Mouse (Mus musculus): Measurements from ENCODE around the gene Nsun6. TPM values are rescaled to one million over a fixed set of nuclear protein-coding genes. Genes with fewer than 3 reads are reported as not detected.

Nsun6 gene
- total RNA-seq (2021): 10 to 100 TPM in 1 of 2 experiments, 1 to 10 TPM in 1; 9.3 to 10.3 TPM
- long read RNA-seq, partial matches to known transcripts: 0 of 7 reads
- long read RNA-seq, other reads (novel, unspliced or antisense): 3 of 7 reads

DNA sequence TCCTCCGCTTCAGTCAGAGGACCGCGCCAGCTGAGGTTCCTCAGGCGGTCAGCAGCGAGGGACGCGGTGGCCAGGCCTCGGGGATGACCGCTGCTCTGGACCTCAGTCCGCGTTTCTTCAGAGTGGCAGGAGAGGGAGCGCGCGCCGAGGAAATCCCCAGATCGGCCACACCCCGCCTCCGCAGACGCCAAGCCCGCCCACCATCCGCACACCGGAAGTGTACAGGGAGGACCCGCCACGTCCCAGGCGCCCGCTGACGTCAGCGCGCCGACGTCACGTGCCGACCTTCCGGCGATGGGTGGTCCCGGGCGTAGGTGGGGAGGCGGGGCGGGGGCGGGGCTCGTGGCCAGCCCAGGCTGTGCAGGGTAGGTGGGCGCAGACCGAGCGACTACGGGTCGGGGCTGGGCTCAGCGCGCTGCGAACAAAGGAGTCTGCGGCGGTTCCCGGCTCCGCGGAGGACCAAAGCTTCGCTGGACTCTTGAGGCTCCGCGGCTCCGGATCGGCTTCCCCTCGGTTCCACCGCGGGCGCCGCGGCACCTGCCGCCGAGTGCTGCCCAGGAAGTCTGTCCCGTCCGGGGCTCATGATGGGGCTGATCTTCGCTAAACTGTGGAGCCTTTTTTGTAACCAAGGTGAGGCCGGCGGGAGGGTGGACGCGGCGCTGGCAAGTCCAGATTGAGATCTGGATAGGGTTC, at the start of gene Nsun6:
Nsun6 (minus strand) TSS at position 125 of the 693 bp plus-strand sequence.
- peak; percentile 94 to 98 for DNase-seq (ENCODE audit: low spot score in 2 of 2)

DNA sequence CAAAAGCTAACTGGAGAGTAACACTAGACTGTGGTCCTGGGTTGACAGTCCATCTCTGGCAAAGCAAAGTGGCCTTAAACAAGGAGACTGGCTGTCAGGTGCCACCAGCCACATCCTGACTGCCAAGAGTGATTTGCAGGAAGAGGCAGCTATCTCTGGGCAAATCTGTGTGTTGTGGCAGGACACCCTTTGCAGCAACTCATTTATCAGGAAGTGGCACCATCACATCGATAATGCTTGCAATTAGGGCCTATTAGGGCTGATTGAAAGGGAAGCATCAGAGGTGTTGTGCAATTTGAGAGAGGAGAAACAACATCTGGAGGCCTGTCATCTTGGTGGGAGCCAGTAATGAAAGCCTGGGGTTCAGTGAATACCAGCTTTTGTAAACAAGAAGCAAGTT, 49.5 kb upstream of the Nsun6 start:
- DNase-seq (ENCODE audit: low spot score in 2 of 2): no peak

DNA sequence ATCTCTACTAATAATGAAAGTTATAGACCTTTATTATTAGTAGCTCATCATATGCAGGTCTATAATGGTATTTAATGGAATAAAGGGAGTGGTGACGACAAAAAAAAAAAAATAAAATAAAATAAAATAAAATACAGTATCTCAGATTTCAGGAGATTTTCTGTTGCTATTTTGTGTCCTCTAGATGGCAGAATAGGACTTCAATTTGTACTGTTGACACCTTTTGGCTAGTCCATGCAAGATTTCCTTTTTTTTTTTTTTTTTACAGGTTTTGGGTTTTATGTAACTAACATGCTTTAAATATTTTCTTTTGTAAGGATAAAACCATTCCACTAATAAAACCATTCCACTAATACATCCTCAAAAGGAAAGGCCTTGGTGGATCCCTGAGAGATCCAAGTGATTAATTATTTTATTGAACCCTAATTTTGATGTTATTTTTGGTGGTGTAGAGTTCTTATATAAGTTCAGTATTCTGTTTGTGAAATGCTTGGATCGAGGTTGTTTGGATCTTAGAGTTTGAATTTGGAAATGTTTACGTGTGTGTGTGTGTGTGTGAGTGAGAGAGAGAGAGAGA, 41.7 kb upstream of the Nsun6 start:
- DNase-seq (ENCODE audit: low spot score in 2 of 2): peak in 1 of 2 experiments; percentile 13

DNA sequence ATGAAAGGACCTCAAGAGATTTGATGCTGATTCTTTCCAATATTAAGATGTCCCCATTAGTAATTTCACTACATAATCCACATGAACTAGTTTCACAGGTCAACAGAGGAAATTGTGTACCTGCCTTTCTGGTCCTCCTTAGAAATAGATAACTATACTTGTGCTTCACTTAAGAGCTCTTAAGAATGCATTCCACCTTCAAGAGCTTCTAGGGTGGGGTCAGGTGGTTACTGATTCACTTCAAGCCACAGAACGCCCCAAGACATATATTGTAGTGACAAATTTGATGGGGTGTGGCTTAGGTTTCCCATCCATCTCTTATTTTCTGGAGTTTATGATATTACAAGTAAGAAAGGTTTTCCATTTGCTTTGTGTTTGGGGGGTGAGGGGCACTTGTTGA, 32.4 kb upstream of the Nsun6 start:
- no peak for DNase-seq (ENCODE audit: low spot score in 2 of 2)

DNA sequence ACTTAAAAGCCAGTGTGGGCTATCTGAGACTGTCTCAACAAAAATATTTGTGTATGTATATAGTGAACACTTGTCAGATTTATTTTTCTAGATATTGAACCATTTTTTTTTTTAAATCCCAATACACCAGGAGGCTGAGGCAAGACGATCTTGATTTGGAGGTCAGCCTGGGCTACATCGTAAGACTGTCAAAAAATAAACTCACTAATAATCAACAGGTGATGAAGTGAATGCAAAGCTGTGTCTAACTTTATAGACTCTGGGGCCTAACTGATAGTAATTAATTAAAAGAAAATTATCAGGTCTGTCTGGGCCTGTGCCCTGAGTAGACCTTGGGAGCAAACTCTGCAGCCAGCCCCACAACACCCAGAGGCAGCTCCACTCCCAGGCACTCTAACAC, 28.8 kb upstream of the Nsun6 start:
- DNase-seq (ENCODE audit: low spot score in 2 of 2): no peak

DNA sequence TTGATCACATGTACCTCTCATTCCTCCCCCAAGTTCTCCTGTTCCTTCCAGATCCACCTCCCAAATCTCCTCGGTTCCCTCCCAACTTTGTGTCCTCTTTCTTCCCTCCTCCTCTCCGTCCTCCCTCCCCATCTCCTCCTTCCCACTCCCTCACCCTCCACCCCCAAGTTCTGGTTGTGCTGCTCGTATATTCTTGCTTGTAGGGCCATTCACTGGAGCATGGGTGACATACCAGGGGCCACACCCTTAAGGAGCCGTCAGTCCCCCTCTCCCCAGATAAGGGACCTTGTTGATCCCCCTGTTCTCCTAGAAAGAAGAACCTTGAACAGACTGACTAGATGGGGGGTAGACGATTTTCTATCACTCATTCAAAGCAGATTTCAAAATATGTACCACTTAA, 12.2 kb upstream of the Nsun6 start:
- no peak for DNase-seq (ENCODE audit: low spot score in 2 of 2)

DNA sequence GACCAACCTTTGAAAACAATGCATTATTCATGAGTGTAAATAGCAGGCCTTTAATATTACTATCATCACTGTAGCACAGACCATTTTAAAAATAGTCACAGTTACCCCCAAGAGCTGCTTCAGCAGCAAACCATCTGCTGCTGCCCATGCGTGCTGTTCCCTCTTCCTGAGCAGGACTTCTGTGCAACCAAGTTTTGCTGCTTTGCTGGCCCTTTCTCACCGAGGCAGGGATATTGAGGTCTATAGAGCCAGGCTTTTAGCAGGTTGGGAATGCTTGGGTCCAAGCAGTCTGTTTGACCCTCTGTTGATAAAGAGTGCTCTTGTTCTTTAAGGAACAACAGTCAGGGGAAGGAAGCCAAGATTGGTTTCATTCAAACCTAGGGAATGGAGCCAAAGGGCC, 10.6 kb upstream of the Nsun6 start:
- peak; percentile 21 to 31 for DNase-seq (ENCODE audit: low spot score in 2 of 2)

DNA sequence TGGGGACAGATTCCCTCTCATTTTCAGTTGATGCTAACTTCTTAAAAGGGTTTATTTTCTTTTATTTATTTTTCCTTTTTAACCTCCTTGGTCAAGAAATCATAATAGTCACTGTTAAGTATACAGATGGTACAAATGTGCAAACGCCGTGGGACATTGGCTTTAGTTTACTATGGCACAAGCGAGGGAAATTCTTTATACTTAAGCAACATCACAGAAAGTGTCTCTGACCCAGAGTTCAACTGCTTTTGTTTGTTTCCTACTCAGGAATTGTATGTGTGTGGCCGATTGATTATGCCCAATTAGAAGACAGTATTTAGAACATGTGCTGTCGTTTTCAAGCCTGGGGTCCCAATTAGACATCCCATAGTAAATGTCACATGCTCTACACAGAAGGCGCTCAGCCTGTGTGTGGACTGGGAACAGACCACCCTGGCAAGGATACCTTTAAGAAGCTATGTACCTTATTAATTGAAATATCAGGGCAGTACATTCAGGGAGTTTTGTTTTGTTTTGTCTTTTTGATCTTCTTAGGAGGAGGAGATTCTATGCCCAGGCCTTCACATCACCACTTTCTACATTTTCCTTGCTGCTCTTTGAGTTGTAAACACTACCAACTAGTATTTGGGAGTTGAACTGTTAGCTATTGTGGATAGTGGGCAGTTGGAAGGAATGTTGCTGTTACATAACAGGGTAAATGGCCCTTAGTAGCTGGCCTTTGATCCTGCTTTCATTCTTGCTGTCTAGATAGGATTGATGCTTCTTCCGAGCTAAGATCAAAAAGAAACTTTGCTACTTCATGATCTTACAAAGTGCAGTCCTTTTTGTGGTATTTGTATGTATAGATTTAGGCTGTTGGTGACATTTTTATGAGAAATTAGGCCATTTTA, 9.8 kb upstream of the Nsun6 start:
- no peak for DNase-seq (ENCODE audit: low spot score in 2 of 2)

DNA sequence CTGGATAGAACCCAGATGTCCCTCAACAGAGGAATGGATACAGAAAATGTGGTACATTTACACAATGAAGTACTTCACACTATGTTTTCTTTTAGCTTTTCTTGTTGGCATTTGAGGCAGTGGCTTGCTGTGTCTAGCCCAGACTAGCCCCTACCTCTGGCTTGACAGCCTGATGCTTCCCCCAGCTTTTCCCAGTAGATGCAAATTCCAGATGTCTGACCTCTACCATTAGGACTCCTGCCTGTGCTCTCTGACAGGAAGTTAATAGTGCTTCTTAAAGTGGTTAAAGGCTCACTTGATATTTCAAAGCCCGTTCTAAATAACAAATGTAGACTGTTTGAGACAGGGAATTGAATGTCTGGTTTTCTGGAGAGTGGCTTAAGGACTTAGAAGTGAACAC, 8.9 kb upstream of the Nsun6 start:
- DNase-seq (ENCODE audit: low spot score in 2 of 2): no peak

DNA sequence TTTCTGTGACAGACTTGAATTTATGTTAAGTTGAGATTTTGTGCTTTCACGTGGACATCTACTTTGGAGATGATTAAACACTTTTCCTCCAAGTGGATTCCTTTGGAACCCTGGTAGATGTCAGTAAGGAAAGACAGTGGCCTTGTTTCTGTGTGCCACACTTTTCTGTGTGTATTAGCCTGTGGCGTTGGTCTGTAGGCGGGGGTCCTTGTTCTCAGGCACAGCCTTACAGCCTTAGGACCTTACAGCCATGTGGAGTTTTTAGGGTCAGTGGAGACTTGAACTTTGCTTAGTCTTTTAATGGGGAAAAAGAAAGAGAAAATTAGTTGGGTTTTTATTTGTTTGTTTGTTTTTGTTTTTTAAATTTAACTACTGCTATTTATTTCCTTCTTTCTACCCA, 6.0 kb upstream of the Nsun6 start:
- DNase-seq (ENCODE audit: low spot score in 2 of 2): no peak

DNA sequence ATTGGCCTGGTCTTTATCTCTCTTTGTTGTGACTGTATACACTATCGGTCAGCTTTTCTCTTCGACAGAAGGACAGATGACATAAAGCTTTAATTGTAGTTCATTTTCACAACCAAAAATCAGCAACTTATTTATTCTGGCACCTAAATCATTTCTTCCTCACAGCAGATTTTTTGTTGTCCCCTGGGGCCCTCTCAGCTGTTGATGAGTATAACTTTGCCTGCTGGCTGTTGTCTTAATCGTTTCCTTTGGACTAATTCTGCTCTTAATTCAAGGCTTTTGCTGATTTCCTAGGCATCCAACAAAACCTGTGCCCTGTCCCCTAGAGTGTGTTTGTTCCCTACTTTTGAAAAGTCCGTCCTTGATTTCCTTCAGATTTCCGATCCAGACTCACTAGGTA, 3.4 kb upstream of the Nsun6 start:
- no peak for DNase-seq (ENCODE audit: low spot score in 2 of 2)

DNA sequence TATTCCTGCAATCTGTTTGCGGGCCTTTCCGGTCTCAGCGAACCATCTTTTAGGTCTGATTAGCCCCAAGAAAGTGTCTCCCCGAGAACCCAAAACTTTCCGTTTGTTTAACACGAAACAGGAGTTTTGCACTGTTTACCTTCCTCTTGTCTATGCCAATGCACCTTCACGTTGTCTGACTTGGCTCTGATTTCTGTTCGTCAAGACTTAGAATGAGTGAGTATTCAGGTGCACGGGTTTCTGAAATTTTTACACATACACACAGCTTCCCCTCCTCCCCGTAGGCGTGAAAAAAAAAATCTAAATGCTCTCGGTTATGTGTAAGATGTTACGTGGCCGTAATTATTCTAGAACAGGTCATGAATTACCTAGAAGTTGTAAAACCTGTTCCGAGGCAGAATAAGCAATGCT, 877 bp upstream of the Nsun6 start:
- DNase-seq (ENCODE audit: low spot score in 2 of 2): no peak

DNA sequence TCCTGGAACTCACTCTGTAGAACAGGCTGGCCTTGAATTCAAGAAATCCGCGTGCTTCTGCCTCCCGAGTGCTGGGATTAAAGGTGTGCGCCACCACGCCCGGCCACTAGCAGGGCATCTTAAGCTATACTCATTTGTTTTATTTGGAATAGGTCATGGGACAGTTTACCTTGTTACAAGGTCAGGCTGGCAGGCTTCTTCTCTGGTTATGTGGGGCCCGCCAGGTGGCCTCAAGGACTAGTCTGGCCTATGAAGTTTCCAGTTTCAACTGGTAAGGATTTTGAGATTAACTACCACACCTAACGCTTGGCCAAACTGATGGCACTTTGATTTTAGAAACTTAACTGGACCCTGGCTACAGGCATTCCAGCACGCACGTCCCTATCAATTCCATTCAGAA, 373 bp downstream of the Nsun6 start:
- DNase-seq (ENCODE audit: low spot score in 2 of 2): no peak

DNA sequence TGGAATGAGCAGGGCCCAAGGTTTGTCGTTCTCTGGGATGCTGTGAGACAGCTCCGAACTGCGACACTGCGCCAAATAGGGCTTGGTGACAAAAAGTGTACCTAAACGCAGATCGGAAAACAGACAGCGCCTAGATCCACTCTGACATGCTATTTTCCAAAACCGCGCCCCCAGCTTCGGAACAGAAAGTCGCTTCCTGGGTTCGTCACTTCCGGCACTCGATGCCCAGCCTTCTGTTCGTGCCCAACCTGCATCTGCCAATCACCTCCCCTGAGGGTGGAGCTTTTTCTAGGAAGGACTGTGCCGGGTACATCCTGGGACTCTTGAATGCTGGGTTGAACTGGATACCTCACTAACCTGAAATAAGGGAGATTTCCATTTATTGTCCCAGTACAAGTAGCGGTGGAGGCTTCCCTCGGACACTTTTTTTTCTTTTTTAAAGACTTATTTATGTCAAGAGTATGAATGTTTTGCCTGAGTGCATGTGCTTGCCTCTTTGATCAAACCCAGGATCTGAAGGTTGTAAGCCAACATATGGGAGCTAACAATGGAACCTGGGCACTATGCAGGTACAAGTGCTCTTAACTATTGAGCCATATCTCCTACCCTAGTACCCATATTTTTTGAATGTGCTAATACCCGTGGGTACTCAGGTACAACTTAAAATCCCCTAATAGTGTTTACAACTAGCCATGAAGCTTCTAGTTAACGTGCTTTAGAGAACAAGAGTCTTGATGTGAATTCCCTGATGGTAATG, 5.6 kb downstream of the Nsun6 start, which contains the start of gene Arl5b:
Arl5b (plus strand) TSS at position 279 of the 757 bp plus-strand sequence.
- peak; percentile 95 to 97 for DNase-seq (ENCODE audit: low spot score in 2 of 2)

DNA sequence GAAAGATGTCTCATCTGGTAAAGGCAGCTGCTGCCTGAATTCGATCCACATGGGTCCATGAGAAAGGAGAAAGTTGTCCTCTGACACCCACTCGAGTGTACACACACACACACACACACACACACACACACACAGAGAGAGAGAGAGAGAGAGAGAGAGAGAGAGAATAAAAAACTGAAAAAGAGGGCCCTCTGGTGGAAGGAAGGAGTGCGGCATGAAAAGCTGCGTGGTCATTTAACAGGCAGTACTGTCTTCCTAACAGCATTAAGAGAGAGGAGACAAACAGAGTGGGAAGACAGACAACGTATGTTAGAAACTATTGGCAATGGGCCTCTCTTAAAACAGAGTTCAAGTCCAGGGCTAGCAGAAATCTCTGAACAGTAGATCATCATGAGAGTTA, 14.5 kb downstream of the Nsun6 start:
- peak in 1 of 2 experiments; percentile 39 for DNase-seq (ENCODE audit: low spot score in 2 of 2)

DNA sequence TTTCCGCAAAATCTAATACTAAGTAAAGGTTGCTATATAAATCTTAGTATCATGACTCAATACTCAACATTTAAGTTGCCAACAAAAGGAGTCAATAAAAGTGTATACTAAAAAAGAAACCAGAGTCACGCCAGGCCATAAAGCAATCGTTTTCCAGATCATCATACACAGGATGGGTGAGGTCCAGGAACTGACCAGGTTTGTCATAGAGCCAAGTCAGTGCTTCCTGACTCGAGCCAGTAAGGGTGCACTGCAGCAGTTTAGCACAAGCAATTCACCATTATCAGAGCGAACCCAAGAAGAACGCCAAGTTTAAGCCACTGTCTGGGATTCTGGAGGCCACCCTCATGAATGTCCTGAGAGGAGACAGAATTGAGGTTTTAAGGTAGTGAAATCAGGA, 16.2 kb downstream of the Nsun6 start:
- no peak for DNase-seq (ENCODE audit: low spot score in 2 of 2)

DNA sequence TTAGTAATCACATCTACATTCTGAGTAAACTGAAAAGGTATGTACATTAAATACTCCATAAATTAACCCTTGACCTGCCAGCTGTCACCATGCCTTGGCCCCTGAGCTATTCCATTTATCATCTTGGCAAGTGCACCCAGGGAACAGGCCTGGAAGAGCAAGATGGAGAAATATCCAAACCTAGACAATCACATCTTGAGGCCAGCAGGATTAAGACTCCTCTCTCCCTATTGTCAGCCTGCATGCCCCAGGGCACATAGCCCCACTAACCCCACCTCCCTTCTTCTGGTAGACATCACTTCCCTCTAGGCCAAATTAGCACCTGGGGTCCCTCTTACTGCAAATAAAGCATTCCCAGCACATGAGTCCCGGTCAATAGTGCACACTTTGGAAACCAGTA, 27.1 kb downstream of the Nsun6 start:
- DNase-seq (ENCODE audit: low spot score in 2 of 2): no peak

DNA sequence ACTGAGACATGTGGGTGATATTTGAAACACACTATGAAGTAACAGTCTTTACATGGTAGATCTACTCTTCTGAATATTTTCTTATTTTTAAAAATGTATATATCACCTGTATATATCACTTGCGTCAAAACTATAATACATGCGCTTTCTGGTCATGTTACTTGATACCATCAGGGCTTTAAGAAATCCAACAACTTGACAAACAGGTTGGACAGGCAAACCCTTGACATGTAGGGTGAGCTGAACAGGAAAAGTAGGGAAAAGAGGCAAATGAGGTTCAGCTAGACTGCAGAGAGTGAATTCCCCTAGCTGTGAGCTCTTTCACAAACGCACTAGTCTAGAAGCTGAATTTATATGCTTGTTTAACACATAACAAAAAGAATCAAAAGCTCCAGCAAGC, 28.1 kb downstream of the Nsun6 start:
- no peak for DNase-seq (ENCODE audit: low spot score in 2 of 2)

DNA sequence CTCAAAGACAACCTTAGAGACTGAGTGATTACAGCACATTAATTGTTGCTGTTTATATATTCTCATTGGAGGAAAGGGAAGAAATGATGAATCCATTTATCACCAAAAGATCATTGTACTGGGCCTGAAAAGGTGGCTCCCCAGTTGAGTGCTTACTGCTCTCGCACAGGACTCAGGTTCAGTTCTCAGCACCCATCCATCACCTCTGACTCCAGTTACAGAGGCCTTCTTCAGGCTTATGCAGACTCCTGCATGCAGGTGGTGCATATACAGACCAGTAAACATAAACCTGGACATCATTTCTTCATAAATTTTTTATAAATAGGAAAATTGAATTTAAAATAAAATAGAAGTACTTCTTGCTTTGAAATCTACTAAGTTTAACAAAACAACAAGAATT, 46.8 kb downstream of the Nsun6 start:
- DNase-seq (ENCODE audit: low spot score in 2 of 2): no peak

DNA sequence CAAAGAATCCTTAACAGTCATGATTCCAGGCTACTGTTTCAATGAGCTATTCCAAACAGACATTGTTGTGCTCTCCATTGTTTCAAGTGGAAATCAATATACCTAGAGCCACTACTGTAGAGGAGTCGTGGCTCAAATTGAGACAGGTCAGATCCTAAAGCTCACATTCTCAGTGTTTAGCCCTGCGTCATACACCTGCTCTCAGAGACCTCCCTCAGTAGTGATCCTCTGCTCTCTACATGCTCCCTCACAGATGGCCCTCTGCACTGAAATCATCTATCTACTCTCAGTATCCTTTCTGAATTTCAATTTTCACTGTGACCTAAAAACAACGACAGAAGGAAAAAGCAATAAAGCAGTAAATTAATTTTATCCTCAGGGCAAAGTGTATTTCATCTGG, 47.3 kb downstream of the Nsun6 start:
- no peak for DNase-seq (ENCODE audit: low spot score in 2 of 2)

DNA sequence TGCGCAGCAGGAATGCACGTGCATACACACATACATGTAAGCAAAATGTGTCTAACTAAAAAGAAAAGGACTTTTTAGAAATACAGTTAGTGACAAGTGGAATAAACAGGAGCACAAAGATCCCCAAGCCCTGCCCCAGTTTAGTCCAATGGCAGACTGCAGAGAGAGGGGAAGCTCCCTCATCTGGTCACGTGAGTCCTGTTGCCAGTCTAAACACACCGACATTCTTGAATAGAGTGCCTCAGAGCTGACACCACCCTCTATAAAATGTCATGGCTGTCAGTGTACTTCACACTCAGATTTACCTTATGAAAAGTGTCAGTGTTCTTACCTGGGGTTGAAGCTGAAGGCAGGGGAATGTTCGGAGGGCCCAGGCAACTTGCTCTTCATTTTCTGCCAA, 57.0 kb downstream of the Nsun6 start:
- no peak for DNase-seq (ENCODE audit: low spot score in 2 of 2)

All from layer of hippocampus, adult 18-20 months (tissue).